Mouse (Mus musculus) liver, embryonic 11.5 days (tissue): ENCODE measurements around the gene Ltbr. TPM values are rescaled to one million over a fixed set of nuclear protein-coding genes. Genes with fewer than 3 reads are reported as not detected.
A peak's percentile ranks its signal among the peaks of the same experiment; 100 is the strongest.

Experiments
- ATAC-seq: fragments of 200-750 bp; cut with Nextera tagmentation; replicated peaks from 2 replicates; pipeline ENCODE4 v1.8.0; 2017; ENCODE audit warnings: moderate number of reproducible peaks, mild to moderate bottlenecking, moderate TSS enrichment, moderate library complexity; ENCODE audit not compliant: low FRiP score
- DNase-seq: peaks from one replicate; pipeline ENCODE4 v3.0.0-alpha.2; 2017; ENCODE audit warnings: low spot score
- H3K27ac ChIP-seq: fragments of 300-500 bp; sonication (generic); 2 replicates; pipeline ENCODE4 v1.5.1; 2014; ENCODE audit warnings: mild to moderate bottlenecking, low read depth, low read length, control low read depth
- H3K27me3 ChIP-seq: fragments of 300-500 bp; sonication (generic); replicated peaks from 2 replicates; pipeline ENCODE4 v1.6.1; 2014; ENCODE audit warnings: low read length, mixed read lengths; ENCODE audit not compliant: control insufficient read depth, insufficient read depth
- H3K36me3 ChIP-seq: fragments of 300-500 bp; sonication (generic); 2 replicates; pipeline ENCODE4 v1.6.1; 2014; ENCODE audit warnings: mild to moderate bottlenecking, low read length, moderate library complexity, mixed read lengths; ENCODE audit not compliant: control insufficient read depth, insufficient read depth
- H3K4me1 ChIP-seq: fragments of 300-500 bp; sonication (generic); replicated peaks from 2 replicates; pipeline ENCODE4 v1.6.1; 2014; ENCODE audit warnings: low read length, mixed read lengths; ENCODE audit not compliant: control insufficient read depth, insufficient read depth
- H3K4me2 ChIP-seq: fragments of 300-500 bp; sonication (generic); 2 replicates; pipeline ENCODE4 v1.6.1; 2014; ENCODE audit warnings: mild to moderate bottlenecking, control low read depth, moderate library complexity
- H3K4me3 ChIP-seq: fragments of 300-500 bp; sonication (generic); 2 replicates; pipeline ENCODE4 v1.5.1; 2014; ENCODE audit warnings: low read depth, low read length, control low read depth
- H3K9ac ChIP-seq: fragments of 300-500 bp; sonication (generic); 2 replicates; pipeline ENCODE4 v1.6.1; 2014; ENCODE audit warnings: low read depth, low read length, control low read depth
- H3K9me3 ChIP-seq: fragments of 300-500 bp; sonication (generic); 2 replicates; pipeline ENCODE4 v1.6.1; 2016; ENCODE audit warnings: low read length, inconsistent platforms, mixed read lengths; ENCODE audit not compliant: control insufficient read depth
- WGBS: fragments of 180-500 bp; shearing (Covaris S2); extraction: QIAGEN DNeasy Blood & Tissue Kit; methylation state at CpG from one replicate; pipeline ENCODE4 v1.1.7; 2014; 5-methylcytosine and 5-hydroxymethylcytosine counted together
- polyA plus RNA-seq: library from polyadenylated mRNA; unstranded; fragments of >200 nt; fragmentation: Nextera tagmentation; extraction: Ambion mirVana; gene quantifications from 2 replicates; pipeline ENCODE4 v1.2.1, GENCODE M21; 2014

The Ltbr gene
- polyA plus RNA-seq, 1 experiment from 2014 or later = 34.7 TPM

GRCm38 (mm10) chr6:125349575-125350230, 36.0 kb upstream of the Ltbr start:
- Histone ChIP-seq H3K4me3 (peak overlapping the region; percentile 66), H3K9me3 (no peaks in the 10 kb centered on the region), H3K9ac (peak overlapping the region; percentile 65), H3K4me1 (peaks cover 50% of the 10 kb centered on the region), H3K4me2 (peak overlapping the region; percentile 87), H3K36me3 (no peaks in the 10 kb centered on the region), H3K27ac (peak overlapping the region; percentile 62), H3K27me3 (no peaks in the 10 kb centered on the region)
- WGBS = under 1% methylated on average over 27 of the region's 27 CpGs
- ATAC-seq = peak; percentile 77
- DNase-seq = peak; percentile 69

GRCm38 (mm10) chr6:125348721-125349574, 35.3 kb upstream of the Ltbr start, which contains the start of gene Tnfrsf1a:
Gene Tnfrsf1a, plus strand, starts transcription at chr6:125349362.
- Histone ChIP-seq H3K27ac (peak within 1 kb of the TSS; percentile 62), H3K36me3 (no peaks in the 10 kb centered on the region), H3K4me3 (peak within 1 kb of the TSS; percentile 66), H3K27me3 (no peaks in the 10 kb centered on the region), H3K4me1 (peaks cover 47% of the 10 kb centered on the region), H3K9me3 (no peaks in the 10 kb centered on the region), H3K9ac (peak within 1 kb of the TSS; percentile 65), H3K4me2 (peak within 1 kb of the TSS; percentile 87)
- no peak for DNase-seq
- ATAC-seq = peak; percentile 39
- WGBS = 9% methylated on average over 22 of the region's 22 CpGs

GRCm38 (mm10) chr6:125346029-125346428, 32.3 kb upstream of the Ltbr start:
- DNase-seq = no peak
- Histone ChIP-seq H3K27ac (no peak overlapping the region), H3K4me2 (no peak overlapping the region), H3K4me1 (peaks cover 26% of the 10 kb centered on the region), H3K9ac (no peak overlapping the region), H3K36me3 (no peaks in the 10 kb centered on the region), H3K4me3 (no peak overlapping the region), H3K27me3 (no peaks in the 10 kb centered on the region), H3K9me3 (no peaks in the 10 kb centered on the region)
- ATAC-seq = no peak
- 54% methylated on average over 2 of the region's 2 CpGs for WGBS

- no peak overlapping the region for H3K27ac ChIP-seq
- no peak overlapping the region for H3K9ac ChIP-seq
- no peaks in the 10 kb centered on the region for H3K36me3 ChIP-seq
- H3K4me1 ChIP-seq = peaks cover 26% of the 10 kb centered on the region
- WGBS = 34% methylated on average over 1 of the region's 1 CpGs
- ATAC-seq (no peak), DNase-seq (no peak)
- H3K4me2 ChIP-seq = no peak overlapping the region
- H3K4me3 ChIP-seq = no peak overlapping the region
- no peaks in the 10 kb centered on the region for H3K27me3 ChIP-seq
- H3K9me3 ChIP-seq = no peaks in the 10 kb centered on the region
These were observed 31.9 kb upstream of the Ltbr start for GRCm38 (mm10) chr6:125345625-125346024.

- no peak overlapping the region for H3K4me2 ChIP-seq
- no peak overlapping the region for H3K27ac ChIP-seq
- no peaks in the 10 kb centered on the region for H3K27me3 ChIP-seq
- 50% methylated on average over 4 of the region's 4 CpGs for WGBS
- ATAC-seq (no peak), DNase-seq (no peak)
- H3K9me3 ChIP-seq = no peaks in the 10 kb centered on the region
- no peak overlapping the region for H3K4me3 ChIP-seq
- H3K9ac ChIP-seq = no peak overlapping the region
- no peaks in the 10 kb centered on the region for H3K36me3 ChIP-seq
- peaks cover 29% of the 10 kb centered on the region for H3K4me1 ChIP-seq
These were observed 31.2 kb upstream of the Ltbr start for GRCm38 (mm10) chr6:125344866-125345265.

GRCm38 (mm10) chr6:125344084-125344483, 30.4 kb upstream of the Ltbr start:
- no peak overlapping the region for H3K27ac ChIP-seq
- WGBS = 51% methylated on average over 8 of the region's 8 CpGs
- no peak overlapping the region for H3K9ac ChIP-seq
- no peaks in the 10 kb centered on the region for H3K9me3 ChIP-seq
- H3K4me3 ChIP-seq = no peak overlapping the region
- DNase-seq (no peak), ATAC-seq (no peak)
- no peaks in the 10 kb centered on the region for H3K27me3 ChIP-seq
- H3K36me3 ChIP-seq = no peaks in the 10 kb centered on the region
- H3K4me1 ChIP-seq = peaks cover 28% of the 10 kb centered on the region
- H3K4me2 ChIP-seq = no peak overlapping the region

- no peak for ATAC-seq
- Histone ChIP-seq H3K27ac (no peak overlapping the region), H3K4me1 (peaks cover 20% of the 10 kb centered on the region), H3K4me3 (no peak overlapping the region), H3K9ac (no peak overlapping the region), H3K4me2 (no peak overlapping the region), H3K27me3 (no peaks in the 10 kb centered on the region), H3K36me3 (no peaks in the 10 kb centered on the region; the same call in 1 of the 2 replicates), H3K9me3 (no peaks in the 10 kb centered on the region)
- WGBS = 60% methylated on average over 3 of the region's 3 CpGs
- no peak for DNase-seq
These were observed 28.5 kb upstream of the Ltbr start for GRCm38 (mm10) chr6:125342198-125342597.

GRCm38 (mm10) chr6:125340244-125340643, 26.6 kb upstream of the Ltbr start:
- Histone ChIP-seq H3K36me3 (no peaks in the 10 kb centered on the region; the same call in 1 of the 2 replicates), H3K9me3 (no peaks in the 10 kb centered on the region), H3K9ac (no peak overlapping the region), H3K4me2 (no peak overlapping the region), H3K27me3 (no peaks in the 10 kb centered on the region), H3K4me1 (peaks cover 18% of the 10 kb centered on the region), H3K27ac (peak overlapping the region; percentile 16), H3K4me3 (no peak overlapping the region)
- no peak for DNase-seq
- 58% methylated on average over 5 of the region's 5 CpGs for WGBS
- no peak for ATAC-seq
